Mouse (Mus musculus): Measurements from ENCODE around the gene Aebp2.

Gene Aebp2

DNA sequence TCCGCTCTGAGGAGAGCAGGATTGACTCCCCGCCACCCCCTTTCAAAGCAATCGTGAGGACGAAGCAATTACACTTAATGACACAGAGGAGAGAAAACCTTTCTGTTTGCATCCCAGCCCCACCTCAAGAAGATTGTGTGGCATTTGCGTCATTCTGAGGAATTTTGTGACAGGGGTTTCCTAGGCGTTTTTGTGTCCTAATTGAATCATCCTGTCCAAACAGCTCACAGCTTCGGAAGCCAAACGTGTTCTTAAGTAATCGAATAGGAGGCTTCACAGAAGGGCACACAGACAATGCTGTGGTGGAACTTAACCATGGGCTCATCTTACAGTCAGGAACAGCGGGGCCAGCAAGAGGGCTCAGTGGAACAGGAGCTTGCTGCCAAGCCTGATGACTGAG is 15.9 kb upstream of the Aebp2 start:
- DNase-seq (ENCODE audit: low spot score) = no peak

DNA sequence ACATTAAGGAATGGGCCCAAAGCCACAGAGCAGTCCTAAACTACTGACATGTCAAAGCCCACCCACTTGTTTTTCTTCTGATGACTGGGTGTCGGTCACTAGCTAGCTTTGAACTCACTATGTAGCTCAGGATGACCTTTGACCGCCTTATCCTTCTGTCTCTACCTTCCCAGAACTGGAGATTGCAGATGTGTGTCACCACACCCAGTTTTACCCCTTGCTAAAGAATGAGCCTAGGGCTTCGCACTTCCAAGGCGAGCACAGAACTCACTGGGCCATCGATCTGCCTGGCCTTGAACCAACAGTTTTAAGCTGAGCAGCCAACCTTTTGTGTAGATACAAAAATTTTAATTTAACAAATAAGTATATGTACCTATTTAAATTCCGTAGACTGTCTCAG is 13.8 kb upstream of the Aebp2 start:
- no peak for DNase-seq (ENCODE audit: low spot score)

DNA sequence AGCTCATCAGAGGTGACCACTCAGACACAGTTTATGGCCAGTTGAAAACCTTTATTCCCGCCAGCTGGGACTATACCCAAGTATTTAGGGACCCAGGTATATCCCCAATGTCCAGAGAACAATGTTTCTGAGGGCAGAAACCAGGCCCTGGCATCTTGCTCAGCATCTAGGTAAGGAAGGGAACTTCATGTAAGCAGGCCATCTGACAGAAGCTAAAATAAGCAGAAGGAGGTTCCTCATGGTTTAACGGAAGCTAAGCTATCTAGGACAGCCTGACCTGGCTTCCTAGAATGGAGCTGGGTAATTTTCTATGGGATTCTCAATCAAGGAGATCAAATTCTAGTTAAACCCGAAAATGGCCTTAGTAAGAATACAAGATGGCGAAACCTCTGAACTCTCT is 12.9 kb upstream of the Aebp2 start:
- DNase-seq (ENCODE audit: low spot score) = no peak

DNA sequence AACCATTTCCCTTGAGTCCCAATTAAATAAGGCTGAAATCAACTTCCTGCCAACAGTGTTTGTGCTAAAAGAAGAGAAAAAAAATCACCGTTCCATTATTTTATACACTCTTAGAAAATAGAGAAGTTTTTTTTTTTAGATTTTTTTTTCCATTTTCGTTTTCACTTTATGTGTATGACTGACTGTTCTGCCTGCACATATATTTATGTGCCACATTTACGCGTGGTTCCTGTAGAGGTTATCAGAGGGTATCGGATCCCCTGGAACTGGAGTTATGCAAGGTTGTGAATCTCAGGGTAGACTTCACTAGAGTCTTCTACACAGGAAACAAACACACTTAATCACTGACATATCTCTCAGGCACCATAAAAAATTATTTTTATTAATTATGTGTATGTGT is 12.3 kb upstream of the Aebp2 start:
- DNase-seq (ENCODE audit: low spot score) = no peak

DNA sequence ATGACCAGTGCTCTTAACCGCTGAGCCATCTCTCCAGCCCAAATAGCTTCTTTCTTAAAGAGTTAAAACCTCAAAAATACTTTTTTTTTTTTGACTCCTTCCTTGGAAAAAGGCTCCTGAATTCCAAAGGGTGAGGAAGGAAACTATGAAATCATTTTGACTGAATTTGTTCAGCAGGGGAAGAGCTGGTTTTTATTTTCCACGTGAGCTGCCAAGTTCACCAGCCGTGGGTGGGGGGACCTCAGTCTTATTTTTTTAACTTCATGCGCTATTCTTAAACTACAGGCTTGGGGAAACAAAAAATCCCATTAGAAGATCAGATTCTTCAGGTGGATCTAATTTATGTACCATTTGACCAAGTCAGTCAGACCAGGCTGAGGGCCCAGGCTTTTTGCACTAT is 11.2 kb upstream of the Aebp2 start:
- no peak for DNase-seq (ENCODE audit: low spot score)

DNA sequence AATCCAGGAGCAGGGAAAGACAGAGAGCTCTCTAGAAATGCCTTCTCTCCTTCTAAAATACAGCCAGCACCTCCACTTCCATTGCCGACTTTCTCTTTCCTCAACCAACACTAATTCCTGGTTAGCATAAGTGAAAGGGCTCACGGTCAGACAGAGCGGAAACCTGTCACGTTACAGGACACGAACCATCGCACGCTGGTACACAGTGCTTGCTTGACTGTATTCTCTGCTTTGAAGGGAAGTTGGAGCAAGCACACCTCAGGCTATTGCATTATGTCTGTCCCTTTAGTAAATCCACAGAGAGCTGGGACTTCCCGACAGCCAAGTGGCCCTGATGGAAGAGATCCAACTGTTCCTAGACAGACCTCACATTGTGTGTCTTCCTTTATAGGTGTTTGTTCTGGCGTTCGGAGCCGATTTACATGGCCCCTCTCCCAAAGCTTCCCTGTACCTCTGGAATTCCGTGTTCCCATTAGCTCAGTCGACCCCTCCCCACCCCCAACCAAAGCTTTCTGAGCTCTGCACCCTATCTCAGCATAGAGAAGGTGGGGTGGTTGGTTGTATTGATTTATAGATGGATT is 10.5 kb upstream of the Aebp2 start:
- no peak for DNase-seq (ENCODE audit: low spot score)

DNA sequence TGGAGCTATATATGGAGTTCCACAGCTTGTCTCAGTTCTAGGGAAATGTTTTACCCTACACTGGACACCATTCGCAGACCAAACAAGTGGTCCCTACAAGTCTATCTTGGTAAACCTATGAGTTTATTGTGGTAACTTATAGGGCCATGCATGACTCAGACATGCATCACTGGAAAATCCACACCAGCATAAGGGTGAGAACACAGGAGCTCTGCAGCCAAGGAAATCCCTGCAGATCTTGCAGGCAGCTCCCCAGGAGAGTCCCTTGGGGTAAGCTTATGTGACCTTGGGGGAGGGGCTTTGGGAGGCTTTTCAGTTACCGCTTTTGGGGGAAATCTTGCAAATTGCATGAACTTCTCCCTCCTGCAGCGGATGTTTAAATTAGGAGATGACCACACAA is 8.6 kb upstream of the Aebp2 start:
- DNase-seq (ENCODE audit: low spot score) = no peak

DNA sequence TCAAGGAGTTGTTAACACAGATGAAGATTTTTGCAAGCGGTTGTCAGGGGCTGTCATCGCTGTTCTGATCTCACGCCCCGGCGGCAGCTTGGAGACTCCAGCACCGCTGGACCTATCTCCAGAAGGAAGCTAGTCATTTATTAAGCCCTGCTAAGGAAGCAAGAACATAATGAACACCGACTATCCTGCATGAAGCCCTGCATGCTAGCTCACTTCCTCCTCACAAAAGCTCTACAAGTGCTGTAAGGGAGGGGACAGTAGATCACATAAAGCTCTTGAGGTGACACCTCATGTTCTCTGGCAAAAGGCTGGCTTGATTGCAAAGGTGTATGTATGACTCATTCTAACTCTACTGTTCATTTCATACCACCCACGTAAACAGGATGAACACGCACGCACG is 7.8 kb upstream of the Aebp2 start:
- no peak for DNase-seq (ENCODE audit: low spot score)

DNA sequence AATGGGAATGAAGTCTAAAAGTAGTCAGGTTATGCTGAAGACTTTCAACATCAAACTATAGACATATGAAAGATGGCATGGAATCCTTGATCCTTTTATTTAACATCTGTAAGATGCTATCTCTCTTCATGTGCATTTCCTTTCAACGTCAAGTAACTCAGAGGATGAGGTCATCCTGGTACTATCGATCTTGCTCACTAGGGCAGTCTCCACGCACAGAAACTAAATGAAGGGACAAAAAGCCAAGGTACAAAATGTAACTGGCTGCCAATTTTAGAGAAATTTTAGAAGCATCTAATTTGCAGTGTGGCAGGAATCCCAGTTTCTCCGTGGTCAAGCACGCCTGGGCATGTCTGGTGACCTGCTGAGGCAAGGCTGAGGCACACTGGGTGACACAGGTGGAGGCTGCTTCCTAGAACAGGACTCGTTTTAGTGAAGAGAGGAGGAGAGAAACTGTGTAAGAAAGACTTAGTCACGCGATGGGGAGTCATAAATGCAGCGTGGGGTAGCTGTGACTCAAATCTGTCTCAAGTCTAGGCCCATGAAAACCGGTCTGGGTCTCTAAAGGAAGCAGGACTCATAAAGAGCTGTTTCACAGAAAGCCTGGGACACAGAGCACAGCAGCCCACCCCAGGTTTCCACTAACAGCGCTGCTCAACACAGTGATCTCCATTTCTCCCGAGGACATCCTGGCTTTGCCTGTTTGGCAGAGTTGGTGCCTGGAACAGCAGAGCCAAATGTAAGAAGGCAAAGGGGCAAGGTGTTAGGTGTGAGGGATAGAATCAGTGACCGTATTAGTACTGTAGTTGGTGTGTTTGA is 1.7 kb upstream of the Aebp2 start:
- DNase-seq (ENCODE audit: low spot score) = no peak

DNA sequence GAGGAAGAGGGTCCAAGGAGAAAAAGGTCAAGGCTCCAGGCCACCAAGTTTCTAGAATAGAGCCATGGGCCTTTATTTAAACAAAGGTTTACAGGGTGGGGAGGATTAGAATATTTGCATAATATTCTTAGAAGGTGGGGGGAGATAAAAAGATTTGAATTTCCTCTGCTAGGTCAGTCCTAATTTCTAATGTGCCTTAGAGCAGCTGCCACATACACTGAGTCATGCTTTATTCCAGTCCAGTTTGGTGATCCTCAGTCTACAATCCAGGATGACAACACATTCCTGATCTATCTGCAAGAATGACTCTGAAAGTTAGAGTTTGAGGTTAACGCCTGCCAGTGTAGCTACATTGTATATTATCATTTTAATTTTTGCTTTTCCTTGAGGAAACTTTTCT is 841 bp upstream of the Aebp2 start:
- DNase-seq (ENCODE audit: low spot score) = no peak

DNA sequence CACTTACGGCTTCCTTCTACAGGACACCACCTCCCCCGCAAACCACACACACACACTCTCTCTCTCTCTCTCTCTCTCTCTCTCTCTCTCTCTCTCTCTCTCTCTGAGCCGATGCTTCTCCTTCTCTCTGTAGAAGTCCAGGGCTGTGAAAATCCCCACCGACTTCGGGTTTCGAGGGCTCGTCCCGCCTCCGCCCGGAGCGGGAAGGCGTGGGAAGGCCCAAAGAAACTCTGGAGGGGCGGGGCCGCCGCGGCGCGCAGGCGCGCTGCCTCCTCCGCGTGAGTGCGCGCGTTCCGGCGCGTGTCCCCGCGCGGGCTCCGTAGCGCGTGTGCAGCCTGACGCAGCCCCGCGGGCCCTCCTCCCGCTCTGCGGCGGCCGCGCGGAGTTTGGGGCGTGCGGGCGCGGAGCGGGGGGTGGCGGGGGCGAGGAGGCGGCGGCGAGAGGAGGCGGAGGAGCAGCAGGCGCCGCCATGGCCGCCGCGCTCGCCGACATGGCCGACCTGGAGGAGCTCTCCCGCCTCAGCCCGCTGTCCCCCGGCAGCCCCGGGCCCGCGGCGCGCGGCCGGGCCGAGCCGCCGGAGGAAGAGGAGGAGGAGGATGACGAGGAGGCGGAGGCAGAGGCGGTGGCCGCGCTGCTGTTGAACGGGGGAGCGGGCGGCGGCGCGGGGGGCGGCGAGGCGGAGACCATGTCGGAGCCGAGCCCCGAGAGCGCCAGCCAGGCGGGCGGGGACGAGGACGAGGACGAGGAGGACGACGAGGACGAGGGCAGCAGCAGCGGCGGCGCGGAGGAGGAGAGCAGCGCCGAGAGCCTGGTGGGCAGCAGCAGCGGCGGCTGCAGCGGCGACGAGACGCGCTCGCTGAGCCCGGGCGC is 998 bp downstream of the Aebp2 start:
- peak; percentile 83 for DNase-seq (ENCODE audit: low spot score)

DNA sequence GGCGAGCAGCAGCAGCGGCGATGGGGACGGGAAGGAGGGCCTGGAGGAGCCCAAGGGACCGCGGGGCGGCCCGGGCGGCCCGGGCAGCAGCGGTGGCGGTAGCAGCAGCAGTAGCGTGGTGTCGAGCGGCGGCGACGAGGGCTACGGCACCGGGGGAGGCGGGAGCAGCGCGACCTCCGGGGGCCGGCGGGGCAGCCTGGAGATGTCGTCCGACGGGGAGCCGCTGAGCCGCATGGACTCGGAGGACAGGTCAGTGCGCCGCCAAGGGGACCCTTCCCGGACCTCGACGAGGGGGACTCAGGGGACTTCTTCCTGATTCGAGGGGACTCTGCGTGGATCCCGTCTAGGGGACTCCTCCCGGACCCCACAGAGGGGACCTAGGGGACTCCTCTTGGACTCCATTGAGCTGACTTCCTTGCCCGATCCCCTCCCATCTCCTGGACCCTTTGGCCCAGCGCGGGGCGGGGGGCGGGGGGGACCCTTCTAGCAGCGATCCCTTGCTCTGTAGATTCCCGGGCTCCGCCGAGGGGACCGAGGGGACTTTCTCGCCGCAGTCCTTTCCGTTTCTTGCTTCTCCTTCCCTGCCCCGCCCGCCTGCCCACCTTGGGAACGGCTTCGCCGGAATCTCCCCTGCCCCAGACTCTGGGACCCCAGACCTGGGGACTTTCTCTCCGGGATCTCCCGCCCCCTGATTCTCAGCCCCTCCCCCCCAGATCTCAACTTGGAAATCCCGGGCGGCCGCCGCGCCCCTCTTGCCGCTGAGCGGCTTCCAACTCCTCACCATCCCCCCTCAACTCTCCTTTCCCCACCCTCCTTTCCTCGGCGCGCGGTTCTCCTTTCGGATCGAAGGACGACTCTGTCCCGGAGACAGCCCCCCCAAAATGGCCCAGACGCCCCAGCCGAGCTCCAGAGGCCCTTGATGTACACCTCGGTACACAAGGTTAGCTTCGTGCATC is 1.9 kb downstream of the Aebp2 start:
- DNase-seq (ENCODE audit: low spot score) = peak; percentile 41

DNA sequence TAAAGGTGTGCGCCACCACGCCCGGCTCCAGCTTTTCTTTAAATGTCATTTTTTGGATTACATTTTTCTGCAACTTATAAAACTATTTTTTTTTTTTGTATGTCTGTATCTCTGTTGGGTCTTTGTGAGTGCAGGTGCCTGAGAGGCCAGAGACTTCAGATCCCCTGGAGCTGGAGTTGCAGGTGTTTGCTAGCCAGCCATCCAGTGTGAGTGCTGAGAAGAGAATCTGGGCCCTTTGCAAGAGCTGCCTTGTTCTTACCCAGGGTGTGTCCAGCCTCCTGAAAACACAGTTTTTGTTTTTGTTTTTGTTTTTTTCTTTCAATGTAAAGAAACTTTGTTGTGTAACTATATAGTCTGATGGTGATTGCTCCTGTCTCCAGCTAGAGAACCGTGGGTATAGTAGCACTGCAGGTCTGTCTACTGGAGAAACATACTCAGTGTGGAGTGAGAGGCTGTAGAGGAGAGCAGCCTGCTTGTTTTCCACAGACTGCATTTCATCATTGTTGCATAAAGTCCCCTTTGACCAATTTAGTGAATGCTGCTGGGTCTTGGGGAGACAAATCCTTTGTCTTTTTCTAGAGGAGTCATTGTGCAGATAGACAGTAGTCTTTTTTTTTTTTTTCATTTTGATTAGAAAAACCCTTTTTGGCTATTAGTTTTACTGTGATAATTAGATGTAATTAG is 6.9 kb downstream of the Aebp2 start:
- DNase-seq (ENCODE audit: low spot score) = no peak

DNA sequence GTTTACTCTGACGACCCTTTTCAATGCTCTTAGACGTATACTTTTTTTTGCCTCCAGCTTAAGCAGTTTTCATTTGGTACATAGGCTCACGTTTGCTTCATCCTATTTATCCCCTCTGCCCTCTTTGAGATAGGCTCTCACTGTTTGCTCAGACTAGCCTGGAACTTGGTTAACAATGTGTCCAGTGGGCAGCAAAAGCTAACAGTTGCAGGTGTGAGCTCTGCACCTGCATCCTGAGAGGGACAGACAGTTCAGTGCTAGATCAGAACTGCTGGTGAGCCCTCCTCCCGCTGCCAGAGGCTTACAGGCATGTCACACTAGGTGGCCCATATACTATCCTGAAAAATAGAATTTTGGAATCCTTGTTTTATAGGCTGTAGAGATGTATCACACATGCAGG is 7.8 kb downstream of the Aebp2 start:
- no peak for DNase-seq (ENCODE audit: low spot score)

DNA sequence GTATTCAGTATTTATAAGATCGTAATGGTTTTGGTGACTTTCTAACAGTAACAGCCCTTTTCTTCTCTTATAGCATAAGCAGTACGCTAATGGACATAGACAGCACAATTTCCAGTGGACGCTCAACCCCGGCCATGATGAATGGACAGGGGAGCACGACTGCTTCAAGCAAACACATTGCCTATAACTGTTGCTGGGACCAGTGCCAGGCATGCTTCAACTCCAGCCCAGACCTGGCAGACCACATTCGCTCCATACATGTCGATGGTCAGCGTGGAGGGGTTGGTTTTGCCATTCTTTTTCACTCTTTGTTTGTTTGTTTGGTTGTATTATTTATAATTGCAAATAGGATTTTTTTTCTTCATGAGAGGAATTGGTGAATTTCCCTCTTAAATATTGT is 11.2 kb downstream of the Aebp2 start:
- no peak for DNase-seq (ENCODE audit: low spot score)

DNA sequence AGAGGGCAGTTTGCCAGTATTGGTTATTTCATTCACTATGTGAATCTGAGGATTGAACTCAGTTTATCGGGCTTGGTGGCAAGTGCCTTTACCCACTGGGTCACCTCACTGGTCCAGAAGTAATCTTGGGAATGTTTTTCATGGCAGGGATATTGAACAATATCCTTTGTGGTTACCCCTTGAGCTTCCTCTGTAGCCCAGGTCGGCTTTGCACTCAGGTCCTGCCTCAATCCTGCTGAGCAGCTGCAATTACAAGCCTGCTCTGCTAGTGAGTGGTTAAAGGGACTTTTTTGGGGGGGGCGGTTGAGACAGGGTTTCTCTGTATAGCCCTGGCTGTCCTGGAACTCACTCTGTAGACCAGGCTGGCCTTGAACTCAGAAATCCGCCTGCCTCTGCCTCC is 13.8 kb downstream of the Aebp2 start:
- DNase-seq (ENCODE audit: low spot score) = no peak

DNA sequence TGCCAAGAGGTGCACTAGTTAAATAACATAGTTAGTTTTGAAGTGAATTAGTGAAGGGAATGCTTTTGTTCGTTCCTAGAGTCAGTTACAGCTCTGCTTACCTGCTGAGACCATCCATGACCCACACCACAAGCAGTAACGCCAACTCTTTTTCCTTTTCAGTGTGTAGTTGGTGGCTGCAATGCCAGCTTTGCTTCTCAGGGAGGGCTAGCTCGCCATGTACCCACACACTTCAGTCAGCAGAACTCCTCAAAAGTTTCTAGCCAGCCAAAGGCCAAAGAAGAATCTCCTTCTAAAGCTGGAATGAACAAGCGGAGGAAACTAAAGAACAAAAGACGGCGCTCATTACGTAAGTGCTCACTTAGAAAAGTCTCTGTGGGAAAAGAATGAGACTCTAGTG is 19.5 kb downstream of the Aebp2 start:
- DNase-seq (ENCODE audit: low spot score) = no peak

DNA sequence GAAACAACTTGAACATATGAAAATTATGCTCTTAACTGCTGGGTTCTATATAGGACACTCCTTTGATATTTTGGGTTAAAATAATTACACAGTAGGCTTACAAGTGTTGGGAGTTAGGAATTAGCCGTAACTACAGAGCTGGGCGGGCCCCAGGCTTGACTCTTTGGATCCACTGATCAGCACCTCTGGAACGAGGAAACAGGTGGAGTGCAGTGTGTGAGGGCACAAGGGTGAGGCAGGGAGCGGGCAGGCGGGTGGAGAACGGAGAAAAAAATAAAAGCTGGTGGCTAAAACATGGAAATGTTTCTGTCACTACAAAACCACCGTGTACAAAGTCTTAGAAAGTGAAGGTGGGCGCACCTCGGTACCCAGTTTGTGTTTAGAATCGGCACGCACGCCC is 20.2 kb downstream of the Aebp2 start:
- DNase-seq (ENCODE audit: low spot score) = no peak

DNA sequence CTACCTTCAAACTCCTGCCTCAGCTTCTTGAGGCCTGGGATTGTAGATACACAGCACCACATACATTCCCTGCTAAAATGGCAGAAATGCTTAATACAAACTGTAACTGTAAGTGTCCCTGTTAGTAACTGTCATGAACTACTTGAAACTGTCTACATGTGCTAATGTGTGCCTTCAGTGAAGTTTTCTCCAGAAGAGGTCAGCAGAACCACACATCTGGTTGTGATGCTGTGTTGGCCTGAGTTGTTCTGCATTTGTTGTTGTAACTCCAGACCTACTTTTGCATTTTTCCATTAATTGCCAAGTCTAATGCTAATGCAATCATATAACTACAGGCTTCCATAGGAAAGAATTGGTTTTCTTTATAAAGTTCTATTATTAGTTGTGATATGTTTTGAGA is 23.5 kb downstream of the Aebp2 start:
- no peak for DNase-seq (ENCODE audit: low spot score)

DNA sequence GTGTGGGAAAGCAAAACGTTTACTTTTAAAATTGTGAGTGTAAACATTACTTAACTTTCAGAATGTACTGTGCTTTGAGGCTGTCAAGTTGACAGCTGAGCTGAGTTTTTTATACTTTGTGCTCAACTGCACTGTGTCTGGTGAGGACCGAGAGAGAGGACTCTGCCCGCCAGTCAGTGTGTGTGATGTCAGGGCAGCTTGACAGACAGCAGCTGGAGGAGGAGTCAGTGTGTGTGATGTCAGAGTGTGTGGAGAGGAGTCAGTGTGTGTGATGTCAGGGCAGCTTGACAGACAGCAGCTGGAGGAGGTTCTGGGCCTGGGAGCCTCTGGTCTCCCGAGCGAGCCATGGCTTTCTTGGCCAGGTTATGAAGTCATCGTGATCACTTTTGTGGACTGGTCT is 24.4 kb downstream of the Aebp2 start:
- no peak for DNase-seq (ENCODE audit: low spot score)

DNA sequence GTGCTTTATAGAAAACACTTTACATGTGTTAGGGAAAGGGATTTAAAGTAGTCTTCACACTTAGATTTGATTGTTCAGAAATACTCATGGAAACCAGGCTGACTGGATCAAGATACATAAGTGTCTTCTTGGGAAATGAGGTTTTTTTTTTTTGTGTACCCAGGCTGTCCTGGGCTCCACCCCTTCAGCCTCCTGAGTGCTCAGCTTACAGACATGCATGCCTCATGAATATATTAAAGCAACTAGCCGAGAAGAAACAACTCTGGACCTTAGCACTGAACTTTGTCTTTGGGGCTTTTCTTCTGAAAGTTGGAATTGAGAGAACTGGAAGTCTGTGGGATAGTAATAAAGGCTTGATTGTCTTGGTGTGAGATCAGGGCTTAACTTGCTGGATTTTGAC is 27.3 kb downstream of the Aebp2 start:
- no peak for DNase-seq (ENCODE audit: low spot score)

Measured in ovary, postnatal 10 days (tissue).